Mouse (Mus musculus) heart, embryonic 11.5 days (tissue): ENCODE measurements around the gene Ccdc167. TPM values are rescaled to one million over a fixed set of nuclear protein-coding genes. Genes with fewer than 3 reads are reported as not detected.

Source experiments
- ATAC-seq: fragments of 200-750 bp; cut with Nextera tagmentation; replicated peaks from 2 replicates; pipeline ENCODE4 v1.8.0; 2017; ENCODE audit warnings: moderate library complexity; ENCODE audit not compliant: insufficient number of reproducible peaks, low FRiP score, low TSS enrichment
- H3K27ac ChIP-seq: fragments of 300-500 bp; sonication (generic); 2 replicates; pipeline ENCODE4 v1.5.1; 2014; ENCODE audit warnings: mild to moderate bottlenecking, low read depth, low read length
- H3K27me3 ChIP-seq: fragments of 300-500 bp; sonication (generic); 2 replicates; pipeline ENCODE4 v1.6.1; 2014; ENCODE audit warnings: mild to moderate bottlenecking, low read length, mixed read lengths; ENCODE audit not compliant: control insufficient read depth, insufficient read depth
- H3K36me3 ChIP-seq: fragments of 300-500 bp; sonication (generic); 2 replicates; pipeline ENCODE4 v1.6.1; 2014; ENCODE audit warnings: mild to moderate bottlenecking, low read length, moderate library complexity, mixed read lengths; ENCODE audit not compliant: control insufficient read depth, insufficient read depth
- H3K4me1 ChIP-seq: fragments of 300-500 bp; sonication (generic); 2 replicates; pipeline ENCODE4 v1.6.1; 2014; ENCODE audit warnings: low read length; ENCODE audit not compliant: control insufficient read depth, insufficient read depth
- H3K4me2 ChIP-seq: fragments of 300-500 bp; sonication (generic); 2 replicates; pipeline ENCODE4 v1.6.1; 2014; ENCODE audit warnings: mild to moderate bottlenecking, moderate library complexity
- H3K4me3 ChIP-seq: fragments of 300-500 bp; sonication (generic); 2 replicates; pipeline ENCODE4 v1.5.1; 2014; ENCODE audit warnings: low read depth, low read length
- H3K9ac ChIP-seq: fragments of 300-500 bp; sonication (generic); 2 replicates; pipeline ENCODE4 v1.6.1; 2014; ENCODE audit warnings: mild to moderate bottlenecking, low read depth, low read length, moderate library complexity
- H3K9me3 ChIP-seq: fragments of 300-500 bp; sonication (generic); replicated peaks from 2 replicates; pipeline ENCODE4 v1.6.1; 2016; ENCODE audit warnings: low read length; ENCODE audit not compliant: control insufficient read depth
- WGBS: fragments of 180-500 bp; shearing (Covaris S2); extraction: QIAGEN DNeasy Blood & Tissue Kit; methylation state at CpG from one replicate; pipeline ENCODE4 v1.1.7; 2014; ENCODE audit not compliant: insufficient replicate concordance; 5-methylcytosine and 5-hydroxymethylcytosine counted together
- polyA plus RNA-seq: library from polyadenylated mRNA; unstranded; fragments of >200 nt; fragmentation: Nextera tagmentation; extraction: Ambion mirVana; gene quantifications from 2 replicates; pipeline ENCODE4 v1.2.1, GENCODE M21; 2014

Ccdc167 gene
- 18.0 and 19.3 TPM in 2 replicates for polyA plus RNA-seq

DNA sequence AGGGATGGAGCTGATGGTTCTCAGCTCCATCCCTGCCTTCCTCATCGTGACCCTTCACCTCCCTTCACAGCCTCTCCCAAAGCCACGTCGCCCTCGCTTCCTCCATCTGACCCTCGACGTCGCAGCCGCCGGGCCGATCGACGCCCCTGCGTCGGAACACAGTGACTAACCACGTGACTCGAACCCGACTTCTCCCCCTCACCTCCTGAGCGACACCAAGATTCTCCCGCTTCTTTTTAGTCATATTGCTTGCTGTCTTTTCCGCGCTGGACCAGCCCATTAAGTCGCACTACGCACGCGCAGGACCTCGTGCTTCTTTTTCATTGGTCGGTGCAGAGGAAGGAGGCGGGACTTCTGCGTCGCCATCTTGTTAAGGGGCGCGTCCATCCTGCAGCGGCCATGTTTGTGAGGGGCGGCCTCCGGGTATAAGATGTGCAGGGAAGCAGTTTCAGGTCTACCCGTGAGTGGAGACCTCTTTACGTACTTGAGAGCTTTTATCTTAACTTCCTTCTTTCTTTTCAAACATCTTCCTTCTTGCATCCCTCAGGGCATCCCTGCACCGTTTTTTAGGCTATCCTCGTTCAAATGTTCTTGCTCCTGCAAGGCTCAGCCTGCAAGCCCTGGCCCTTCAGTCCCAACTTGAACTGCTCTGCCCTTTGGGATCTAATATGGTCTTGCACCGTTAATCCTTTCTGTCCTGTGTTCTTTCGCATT, at the start of gene Ccdc167:
Ccdc167 (minus strand) TSS at position 313 of the 714 bp plus-strand sequence.
- Histone ChIP-seq H3K4me1 (peaks cover 13% of the 10 kb centered on the region), H3K9me3 (no peaks in the 10 kb centered on the region), H3K4me3 (peak within 1 kb of the TSS; percentile 55), H3K27me3 (no peaks in the 10 kb centered on the region), H3K9ac (peak within 1 kb of the TSS; percentile 73), H3K4me2 (peak within 1 kb of the TSS; percentile 80), H3K36me3 (no peaks in the 10 kb centered on the region), H3K27ac (no peak within 1 kb of the TSS)
- 5% methylated on average over 41 of the region's 41 CpGs for WGBS
- peak; percentile 92 for ATAC-seq

DNA sequence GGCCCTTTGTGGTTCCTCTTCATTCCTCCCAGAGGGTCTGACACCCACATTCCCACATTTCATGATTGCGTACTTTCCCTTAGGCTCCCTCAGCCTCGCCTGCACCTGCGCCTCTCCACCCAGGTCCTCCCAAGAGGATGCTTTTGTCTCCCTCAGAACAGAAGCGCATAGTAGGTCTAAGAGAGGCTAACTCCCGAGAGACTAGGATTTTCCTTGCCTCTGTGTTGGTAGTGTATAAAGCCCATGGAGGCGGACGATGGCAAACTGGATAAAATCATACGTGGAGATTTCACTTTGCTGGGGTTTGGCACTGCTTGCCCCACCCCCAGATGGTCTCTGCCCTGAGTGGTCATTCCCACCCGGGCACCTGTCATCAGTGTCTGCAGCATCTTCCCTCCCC, 48.5 kb upstream of the Ccdc167 start:
- no peak overlapping the region for H3K4me3 ChIP-seq
- WGBS = 80% methylated on average over 9 of the region's 9 CpGs

DNA sequence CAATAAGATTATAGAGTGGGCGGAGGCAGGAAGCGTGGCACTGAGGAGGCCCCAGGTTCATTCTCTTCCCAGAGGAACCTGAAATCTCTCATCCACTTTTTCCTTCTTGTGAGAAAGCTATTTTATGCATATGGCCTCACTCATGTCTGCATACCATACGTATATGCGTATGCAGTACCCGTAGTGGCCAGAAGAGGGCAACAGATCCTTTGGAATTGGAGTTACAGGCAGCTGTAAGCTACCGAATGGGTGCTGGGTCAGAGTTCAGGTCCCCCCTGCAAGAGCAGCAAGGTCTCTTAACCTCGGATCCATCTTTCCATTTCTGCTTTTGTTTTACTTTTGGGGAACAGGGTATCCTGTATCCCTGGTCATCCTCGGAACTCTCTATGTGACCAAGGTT, 45.7 kb upstream of the Ccdc167 start:
- Histone ChIP-seq H3K9ac (no peak overlapping the region), H3K27me3 (no peaks in the 10 kb centered on the region), H3K4me3 (no peak overlapping the region), H3K36me3 (no peaks in the 10 kb centered on the region), H3K27ac (no peak overlapping the region), H3K4me2 (no peak overlapping the region), H3K4me1 (0 out of 2 replicates have a peak, but pooled peaks cover 2% of the 10 kb centered on the region), H3K9me3 (no peaks in the 10 kb centered on the region)
- ATAC-seq = no peak
- WGBS = 69% methylated on average over 8 of the region's 8 CpGs

More for the DNA sequence above, 48.5 kb upstream of the Ccdc167 start:
- H3K27ac ChIP-seq = no peak overlapping the region
- H3K4me2 ChIP-seq = no peak overlapping the region
- no peak for ATAC-seq
- 0 out of 2 replicates have a peak, but pooled peaks cover 2% of the 10 kb centered on the region for H3K4me1 ChIP-seq
- H3K27me3 ChIP-seq = no peaks in the 10 kb centered on the region
- no peak overlapping the region for H3K9ac ChIP-seq
- H3K36me3 ChIP-seq = no peaks in the 10 kb centered on the region
- no peaks in the 10 kb centered on the region for H3K9me3 ChIP-seq

DNA sequence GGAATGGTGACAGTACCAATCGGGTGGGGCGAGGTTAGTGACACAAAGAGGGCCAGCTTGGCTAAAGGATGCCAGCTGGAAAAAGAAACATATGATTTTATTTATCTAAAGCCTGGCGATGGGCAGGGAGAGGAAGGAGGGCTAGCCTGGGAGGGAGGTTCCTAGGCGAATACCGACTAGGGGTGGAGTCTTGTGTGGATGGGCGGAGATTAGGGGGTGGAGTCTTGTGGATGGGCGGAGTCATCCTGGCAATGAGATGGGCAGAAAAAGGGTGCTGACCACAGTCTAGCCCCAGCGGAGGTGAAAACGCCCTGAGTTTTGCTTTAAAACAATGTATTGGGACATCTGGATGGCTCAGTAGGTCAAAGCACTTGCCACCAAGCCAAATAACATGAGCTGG, 45.1 kb upstream of the Ccdc167 start:
- Histone ChIP-seq H3K27me3 (no peaks in the 10 kb centered on the region), H3K4me3 (no peak overlapping the region), H3K9me3 (no peaks in the 10 kb centered on the region), H3K4me2 (no peak overlapping the region), H3K36me3 (no peaks in the 10 kb centered on the region), H3K4me1 (0 out of 2 replicates have a peak, but pooled peaks cover 1% of the 10 kb centered on the region), H3K27ac (no peak overlapping the region), H3K9ac (no peak overlapping the region)
- 67% methylated on average over 9 of the region's 9 CpGs for WGBS
- no peak for ATAC-seq

DNA sequence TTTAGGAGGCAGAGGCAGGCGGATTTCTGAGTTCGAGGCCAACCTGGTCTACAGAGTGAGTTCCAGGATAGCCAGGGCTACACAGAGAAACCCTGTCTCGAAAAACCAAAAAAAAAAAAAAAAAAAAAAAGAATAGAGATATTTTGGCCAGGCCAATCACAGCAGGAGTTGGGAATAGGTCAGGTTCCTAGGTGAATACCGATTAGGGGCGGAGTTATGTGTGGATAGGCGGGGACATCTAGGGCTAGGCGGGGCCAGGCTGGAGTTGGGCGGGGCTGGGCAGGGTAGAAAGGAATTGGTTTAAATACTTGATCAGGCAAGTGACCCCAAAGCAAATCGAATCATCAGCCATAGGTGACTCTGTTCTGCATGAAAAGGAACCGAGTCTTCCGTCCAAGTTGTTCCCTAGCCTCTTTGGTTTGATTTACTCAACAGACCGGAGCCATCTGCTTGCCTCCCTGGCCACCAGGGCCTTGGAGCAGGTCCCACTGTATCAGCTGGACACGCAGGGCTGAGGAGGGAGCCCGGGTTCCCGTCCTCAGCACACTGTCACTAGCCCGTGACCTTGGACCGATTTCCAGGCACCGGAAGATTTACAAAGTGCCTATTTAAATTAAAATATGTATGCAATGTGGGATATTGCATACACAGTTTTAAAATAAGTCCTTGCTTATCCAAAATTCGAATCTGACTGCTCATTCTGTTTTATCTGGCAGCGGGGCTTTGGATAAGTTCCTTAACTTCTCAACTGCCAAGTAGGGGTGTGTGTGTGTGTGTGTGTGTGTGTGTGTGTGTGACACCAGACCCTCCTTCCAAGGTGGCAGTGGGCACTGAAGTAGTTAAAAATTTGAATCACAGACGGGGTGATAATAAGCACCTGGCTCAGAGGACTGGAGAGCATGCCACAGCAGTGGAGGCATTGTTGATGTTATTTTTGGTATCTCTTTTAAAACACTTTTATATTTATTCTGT, 43.8 kb upstream of the Ccdc167 start:
- H3K4me3 ChIP-seq = no peak overlapping the region
- ATAC-seq = no peak
- H3K9me3 ChIP-seq = no peaks in the 10 kb centered on the region
- H3K27ac ChIP-seq = no peak overlapping the region
- H3K36me3 ChIP-seq = no peaks in the 10 kb centered on the region
- no peak overlapping the region for H3K9ac ChIP-seq
- WGBS = 72% methylated on average over 19 of the region's 21 CpGs
- no peak overlapping the region for H3K4me2 ChIP-seq
- no peaks in the 10 kb centered on the region for H3K27me3 ChIP-seq
- no peaks in the 10 kb centered on the region for H3K4me1 ChIP-seq

DNA sequence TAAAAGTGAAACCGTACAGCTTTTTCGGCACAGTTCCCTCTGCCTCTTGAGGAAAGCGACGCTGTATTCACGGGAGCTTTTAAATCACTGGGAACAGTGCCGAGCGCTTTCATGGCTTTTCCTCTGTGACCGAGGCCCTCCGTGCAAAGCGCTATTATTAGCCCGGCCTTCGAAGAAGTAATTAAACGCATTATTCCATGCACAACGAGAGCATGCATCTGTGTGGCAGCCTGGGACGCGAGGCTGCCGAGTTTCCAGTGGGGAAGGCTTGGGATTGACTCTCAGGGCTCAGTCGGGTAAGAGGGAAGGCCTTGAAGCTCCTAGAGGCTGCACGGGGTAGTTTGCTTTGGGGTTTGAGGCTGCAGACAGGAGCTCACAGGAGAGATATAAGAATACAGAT, 43.1 kb upstream of the Ccdc167 start:
- no peak for ATAC-seq
- Histone ChIP-seq H3K4me2 (no peak overlapping the region), H3K4me1 (no peaks in the 10 kb centered on the region), H3K4me3 (no peak overlapping the region), H3K9ac (no peak overlapping the region), H3K9me3 (no peaks in the 10 kb centered on the region), H3K27me3 (no peaks in the 10 kb centered on the region), H3K27ac (no peak overlapping the region), H3K36me3 (no peaks in the 10 kb centered on the region)
- 70% methylated on average over 19 of the region's 19 CpGs for WGBS

DNA sequence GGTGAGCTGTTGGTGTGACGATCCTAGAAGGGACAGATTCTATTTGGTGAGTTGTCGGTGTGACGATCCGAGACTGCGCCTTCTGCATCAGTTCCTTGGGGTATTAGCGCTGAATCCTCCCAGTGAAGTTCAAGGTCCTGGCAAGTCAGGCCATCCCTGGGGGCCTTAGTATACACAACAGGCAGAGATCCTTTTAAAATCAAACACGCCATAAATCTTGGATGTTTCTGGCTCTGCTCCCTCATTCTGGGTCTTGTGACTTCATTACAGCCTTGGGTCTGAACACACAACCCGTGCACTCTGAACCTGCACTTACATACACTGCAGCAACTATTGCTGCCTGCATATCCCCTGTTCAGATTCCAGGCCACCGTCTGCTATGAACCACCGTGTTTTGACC, 39.5 kb upstream of the Ccdc167 start:
- no peaks in the 10 kb centered on the region for H3K27me3 ChIP-seq
- H3K4me3 ChIP-seq = no peak overlapping the region
- no peak for ATAC-seq
- H3K9ac ChIP-seq = no peak overlapping the region
- H3K4me1 ChIP-seq = no peaks in the 10 kb centered on the region
- no peak overlapping the region for H3K27ac ChIP-seq
- no peaks in the 10 kb centered on the region for H3K36me3 ChIP-seq
- H3K4me2 ChIP-seq = no peak overlapping the region
- no peaks in the 10 kb centered on the region for H3K9me3 ChIP-seq
- WGBS = 87% methylated on average over 10 of the region's 10 CpGs

DNA sequence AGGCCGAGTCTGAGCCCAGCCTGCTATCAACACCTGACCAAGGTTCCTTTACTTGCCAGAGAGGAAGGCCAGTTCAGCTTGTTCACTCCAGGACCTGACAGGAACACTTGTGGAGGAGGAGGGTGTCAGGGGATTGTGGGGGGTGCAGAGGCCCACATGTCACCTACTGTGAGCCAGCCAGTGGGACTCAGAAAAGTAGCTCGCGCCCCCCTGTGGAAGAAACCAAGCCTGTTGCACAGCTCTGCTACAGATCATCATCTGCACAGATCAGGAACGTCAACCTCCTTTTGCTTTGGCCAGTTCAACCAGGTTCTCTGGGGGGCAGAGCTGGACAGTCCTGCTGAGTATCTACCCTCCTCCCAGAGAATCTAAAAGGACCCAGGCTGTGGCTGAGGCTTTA, 37.7 kb upstream of the Ccdc167 start:
- Histone ChIP-seq H3K36me3 (no peaks in the 10 kb centered on the region), H3K9ac (no peak overlapping the region)
- no peak for ATAC-seq

More for the DNA sequence above, 37.7 kb upstream of the Ccdc167 start:
- Histone ChIP-seq H3K4me1 (0 out of 2 replicates have a peak, but pooled peaks cover 2% of the 10 kb centered on the region), H3K9me3 (no peaks in the 10 kb centered on the region), H3K4me2 (no peak overlapping the region), H3K4me3 (no peak overlapping the region), H3K27me3 (no peaks in the 10 kb centered on the region), H3K27ac (no peak overlapping the region)
- WGBS = 42% methylated on average over 4 of the region's 4 CpGs
